Mouse (Mus musculus): ENCODE data around the gene Scimp.
"Not testable (repeated sequence)": the region's sequence is repeated elsewhere in the genome, so short reads cannot be mapped to it uniquely, and the experiment has no call there.

Scimp gene

GRCm38 (mm10) chr11:70770804-70771203, 41.6 kb downstream of the Scimp start:
- DNase-seq (ENCODE audit: low read depth), result no peak

GRCm38 (mm10) chr11:70765776-70766445, 46.5 kb downstream of the Scimp start:
- peak; percentile 75 for DNase-seq (ENCODE audit: low read depth)

- DNase-seq (ENCODE audit: low read depth), result peak; percentile 90
Measured at GRCm38 (mm10) chr11:70763936-70764808, 48.2 kb downstream of the Scimp start, which contains the start of gene Zfp3. Gene Zfp3, plus strand, starts transcription at chr11:70764209.

- DNase-seq (ENCODE audit: low read depth), result no peak
Measured at GRCm38 (mm10) chr11:70763582-70763935, 48.8 kb downstream of the Scimp start.

- DNase-seq (ENCODE audit: low read depth), result peak; percentile 64
Measured at GRCm38 (mm10) chr11:70762641-70763040, 49.7 kb downstream of the Scimp start.

- DNase-seq (ENCODE audit: low read depth), result not testable (repeated sequence)
Measured at GRCm38 (mm10) chr11:70760446-70760845, 51.9 kb downstream of the Scimp start.

- peak; percentile 90 for DNase-seq (ENCODE audit: low read depth)
Measured at GRCm38 (mm10) chr11:70755645-70756044, 56.7 kb downstream of the Scimp start.

GRCm38 (mm10) chr11:70754958-70755357, 57.4 kb downstream of the Scimp start:
- DNase-seq (ENCODE audit: low read depth), result no peak

- DNase-seq (ENCODE audit: low read depth), result no peak
Measured at GRCm38 (mm10) chr11:70754476-70754875, 57.9 kb downstream of the Scimp start.

GRCm38 (mm10) chr11:70753146-70753545, 59.2 kb downstream of the Scimp start:
- DNase-seq (ENCODE audit: low read depth), result no peak

GRCm38 (mm10) chr11:70752337-70753017, 59.9 kb downstream of the Scimp start:
- no peak for DNase-seq (ENCODE audit: low read depth)

GRCm38 (mm10) chr11:70747876-70748545, 64.4 kb downstream of the Scimp start:
- DNase-seq (ENCODE audit: low read depth), result peak; percentile 15

- no peak for DNase-seq (ENCODE audit: low read depth)
Measured at GRCm38 (mm10) chr11:70745636-70746035, 66.8 kb downstream of the Scimp start.

GRCm38 (mm10) chr11:70742581-70743459, 69.6 kb downstream of the Scimp start:
- no peak for DNase-seq (ENCODE audit: low read depth)

- DNase-seq (ENCODE audit: low read depth), result no peak
Measured at GRCm38 (mm10) chr11:70742117-70742516, 70.3 kb downstream of the Scimp start.

GRCm38 (mm10) chr11:70741603-70742002, 70.8 kb downstream of the Scimp start:
- DNase-seq (ENCODE audit: low read depth), result no peak

All from induced T-regulatory cell, adult 2 months (primary cell).